Mouse (Mus musculus) G1E (cell line): ENCODE data around the gene Gm10053.

ENCODE experiments used
- CTCF ChIP-seq: IDR thresholded peaks from 2 replicates; pipeline ENCODE4 v1.5.1; 2012; ENCODE audit warnings: low read depth, low read length, inconsistent platforms, mixed read lengths
- GATA1 ChIP-seq: IDR thresholded peaks from 2 replicates; pipeline ENCODE4 v1.6.1; 2012; ENCODE audit warnings: borderline replicate concordance, low read length, inconsistent platforms, mixed read lengths

DNA sequence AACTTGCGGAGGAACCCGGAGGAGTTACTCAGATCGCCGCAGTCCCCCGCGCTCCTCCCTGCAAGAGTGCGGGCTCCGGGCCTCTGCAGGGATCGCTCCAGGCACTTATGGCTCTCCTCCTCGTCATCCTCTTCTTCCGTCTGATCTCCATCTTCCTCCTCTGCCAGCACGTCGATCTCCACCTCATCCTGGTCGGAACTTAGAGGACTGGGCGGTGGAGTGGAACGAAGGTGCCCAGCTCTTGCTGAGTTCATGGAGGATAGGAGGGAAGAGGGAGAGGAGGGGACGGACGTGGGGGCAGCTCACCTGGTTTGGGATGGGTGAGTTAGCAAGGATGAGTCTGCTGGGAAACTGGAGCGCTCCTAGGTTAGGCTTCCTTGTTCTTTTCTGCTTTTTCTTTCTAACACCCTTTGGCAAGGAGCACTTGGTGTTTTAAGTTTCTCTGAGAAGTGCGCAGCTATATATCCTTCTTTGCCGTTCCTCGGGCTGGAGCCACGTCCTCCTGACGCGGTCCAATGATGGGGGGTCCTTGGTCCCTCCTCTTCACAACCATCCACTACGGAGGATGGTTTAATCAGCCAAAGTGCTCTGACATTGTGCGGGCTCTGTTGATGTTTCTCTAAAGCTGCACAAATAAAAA is 25.2 kb downstream of the Gm10053 start, which contains the start of gene Foxd4:
- TF ChIP-seq CTCF, result no peak
- TF ChIP-seq GATA1, result no peak
